Mouse (Mus musculus) gastrocnemius, postnatal 4 days (tissue): ENCODE data around the gene Pcsk6. TPM values are rescaled to one million over a fixed set of nuclear protein-coding genes. Genes with fewer than 3 reads are reported as not detected.

Source experiments
- DNase-seq, 2 experiments: peaks; one replicate each; pipeline ENCODE4 v3.0.0; 2021 to 2022; ENCODE audit warnings: low spot score in 2 of 2, mixed read lengths in 2 of 2
- total RNA-seq, 2 experiments: library from RNA; stranded (reverse); gene quantifications; 2 replicates each; pipeline ENCODE4 v1.2.3; 2021

Pcsk6 gene
- total RNA-seq, 2 experiments from 2014 or later, result 45.4 to 64.7 TPM

GRCm38 (mm10) chr7:65988709-65989108 is 127.2 kb downstream of the Pcsk6 start:
- no peak for DNase-seq

- DNase-seq, result no peak
Observed at GRCm38 (mm10) chr7:65992329-65992728, 130.8 kb downstream of the Pcsk6 start.

GRCm38 (mm10) chr7:65993410-65993809 is 131.9 kb downstream of the Pcsk6 start:
- no peak for DNase-seq

GRCm38 (mm10) chr7:66001035-66001754 is 139.7 kb downstream of the Pcsk6 start:
- no peak for DNase-seq

GRCm38 (mm10) chr7:66001797-66002196 is 140.3 kb downstream of the Pcsk6 start:
- no peak for DNase-seq

- no peak for DNase-seq
Observed at GRCm38 (mm10) chr7:66003447-66003846, 141.9 kb downstream of the Pcsk6 start.

GRCm38 (mm10) chr7:66003865-66004638 is 142.5 kb downstream of the Pcsk6 start:
- DNase-seq, result no peak

- no peak for DNase-seq
Observed at GRCm38 (mm10) chr7:66005066-66005465, 143.5 kb downstream of the Pcsk6 start.

- no peak for DNase-seq
Observed at GRCm38 (mm10) chr7:66008161-66008891, 146.8 kb downstream of the Pcsk6 start.

GRCm38 (mm10) chr7:66008892-66009273 is 147.3 kb downstream of the Pcsk6 start:
- DNase-seq, result no peak

GRCm38 (mm10) chr7:66010518-66010917 is 149.0 kb downstream of the Pcsk6 start:
- DNase-seq, result no peak

- no peak for DNase-seq
Observed at GRCm38 (mm10) chr7:66027747-66028146, 166.2 kb downstream of the Pcsk6 start.

- no peak for DNase-seq
Observed at GRCm38 (mm10) chr7:66028766-66029512, 167.4 kb downstream of the Pcsk6 start.

GRCm38 (mm10) chr7:66036809-66037208 is 175.3 kb downstream of the Pcsk6 start:
- DNase-seq, result no peak

- no peak for DNase-seq
Observed at GRCm38 (mm10) chr7:66038261-66038660, 176.7 kb downstream of the Pcsk6 start.

- no peak for DNase-seq
Observed at GRCm38 (mm10) chr7:66038730-66039129, 177.2 kb downstream of the Pcsk6 start.

GRCm38 (mm10) chr7:66040026-66040814 is 178.7 kb downstream of the Pcsk6 start:
- DNase-seq, result no peak

- DNase-seq, result no peak
Observed at GRCm38 (mm10) chr7:66043552-66044459, 182.3 kb downstream of the Pcsk6 start, which contains the start of gene Gm45213. Gene Gm45213, plus strand, starts transcription at chr7:66043602.

GRCm38 (mm10) chr7:66044617-66045016 is 183.1 kb downstream of the Pcsk6 start:
- DNase-seq, result no peak
